Mouse (Mus musculus): Measurements from ENCODE around the gene Psmd4.
"Not testable (repeated sequence)": the region's sequence is repeated elsewhere in the genome, so short reads cannot be mapped to it uniquely, and the experiment has no call there.

Gene Psmd4

DNA sequence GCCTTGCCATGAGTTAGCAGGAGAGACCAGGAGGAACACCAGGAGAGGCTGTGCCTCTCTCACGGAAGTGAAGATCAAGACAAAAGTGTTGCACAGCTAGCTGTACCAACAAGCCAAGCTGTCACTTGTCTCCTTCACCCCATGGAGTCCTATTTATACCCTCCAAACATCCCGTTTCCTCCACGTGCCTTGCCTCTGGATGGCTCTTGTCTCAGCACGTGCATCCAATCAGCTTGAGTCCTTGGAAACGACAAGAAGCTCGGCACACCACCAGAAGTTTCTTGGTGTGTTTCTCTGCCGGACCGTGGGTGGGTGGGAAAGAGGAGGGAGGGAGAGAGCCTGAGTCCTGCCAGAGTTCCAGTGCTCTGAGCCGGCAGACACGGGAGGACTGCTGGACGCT lies 17.9 kb downstream of the Psmd4 start:
- DNase-seq: peak; percentile 30 to 58

DNA sequence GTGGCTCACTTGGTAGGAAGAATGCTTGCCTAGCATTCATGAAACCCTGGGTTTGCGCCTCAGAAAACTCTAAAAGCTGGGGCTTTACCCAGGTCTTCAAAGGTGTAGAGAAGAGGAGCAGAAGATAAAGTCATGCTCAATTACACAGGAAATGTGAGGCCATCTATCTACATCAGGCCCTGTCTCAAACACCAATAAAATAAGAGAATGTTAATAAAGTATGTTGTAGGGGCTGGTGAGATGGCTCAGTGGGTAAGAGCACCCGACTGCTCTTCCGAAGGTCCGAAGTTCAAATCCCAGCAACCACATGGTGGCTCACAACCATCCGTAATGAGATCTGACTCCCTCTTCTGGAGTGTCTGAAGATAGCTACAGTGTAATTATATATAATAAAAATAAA lies 21.5 kb downstream of the Psmd4 start:
- not testable (repeated sequence) for DNase-seq

GRCm38 (mm10) chr3:95018741-95019140 lies 23.7 kb downstream of the Psmd4 start:
- no peak for DNase-seq

DNA sequence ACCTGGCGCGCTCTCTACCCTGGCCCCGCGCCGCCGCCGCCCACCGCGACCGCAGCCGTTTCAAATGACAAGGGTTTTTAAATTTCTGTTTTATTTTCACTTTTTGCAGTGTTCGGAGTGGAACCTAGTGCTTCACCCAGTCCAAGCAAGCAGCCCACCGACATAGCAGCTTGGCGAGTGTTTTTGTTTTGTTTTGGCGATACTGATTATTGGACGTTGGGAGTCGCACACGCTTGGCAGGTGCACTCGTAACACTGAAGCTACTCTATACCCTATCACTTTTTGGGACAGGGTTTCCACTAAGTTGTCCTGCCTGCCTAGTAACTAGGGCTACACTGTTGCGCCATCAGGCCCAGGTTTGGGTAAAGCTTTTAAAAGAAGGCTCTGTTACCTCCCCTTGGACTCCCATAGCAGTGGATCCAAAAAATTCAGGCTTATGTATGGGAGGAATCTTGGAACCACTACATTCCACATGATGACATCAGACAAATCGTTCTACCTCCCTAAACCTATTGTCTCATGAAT lies 25.8 kb downstream of the Psmd4 start:
- DNase-seq: no peak

- DNase-seq: peak; percentile 94 to 96
Measured at GRCm38 (mm10) chr3:95015891-95016531, 26.4 kb downstream of the Psmd4 start.

- peak; percentile 99 for DNase-seq
Measured at GRCm38 (mm10) chr3:95015337-95015872, 27.0 kb downstream of the Psmd4 start, which contains the start of gene Zfp687. Zfp687 (minus strand) TSS chr3:95015448.

DNA sequence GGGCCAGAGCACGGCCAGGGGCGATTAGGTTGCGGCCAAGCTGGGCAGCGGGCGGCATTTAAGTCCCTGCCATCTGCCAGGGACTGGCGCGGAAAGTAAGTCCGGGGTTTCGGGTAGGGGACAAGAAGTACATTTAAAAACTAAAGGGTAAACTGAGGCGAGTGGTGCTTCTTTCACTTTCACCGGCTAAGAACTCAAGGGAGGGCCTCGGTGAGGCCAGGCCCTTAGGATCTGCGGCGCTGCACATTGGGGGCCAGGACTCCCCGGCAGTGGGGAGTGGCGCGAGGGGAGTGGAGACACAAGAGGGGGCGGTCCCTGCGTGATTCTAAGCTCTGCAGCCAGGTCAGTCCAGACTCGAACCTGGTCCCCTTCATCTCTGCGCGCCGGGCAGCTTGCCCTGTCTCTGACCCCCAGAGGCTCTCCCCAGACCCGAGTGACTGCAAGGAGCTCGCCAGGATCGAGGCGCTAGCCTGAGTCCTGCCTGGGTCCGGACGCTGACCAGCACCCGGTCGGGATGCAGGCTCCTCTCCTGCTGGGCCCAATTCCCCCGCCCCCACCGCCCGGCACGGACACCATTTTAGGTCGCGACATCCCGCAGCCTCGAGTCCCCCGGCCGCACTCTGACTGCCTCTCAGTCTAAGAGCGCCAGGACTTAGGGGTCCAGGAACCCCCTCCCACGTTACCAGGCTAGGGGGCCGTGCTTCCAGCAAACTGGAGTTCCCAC lies 27.8 kb downstream of the Psmd4 start:
- DNase-seq: peak; percentile 75 to 84

DNA sequence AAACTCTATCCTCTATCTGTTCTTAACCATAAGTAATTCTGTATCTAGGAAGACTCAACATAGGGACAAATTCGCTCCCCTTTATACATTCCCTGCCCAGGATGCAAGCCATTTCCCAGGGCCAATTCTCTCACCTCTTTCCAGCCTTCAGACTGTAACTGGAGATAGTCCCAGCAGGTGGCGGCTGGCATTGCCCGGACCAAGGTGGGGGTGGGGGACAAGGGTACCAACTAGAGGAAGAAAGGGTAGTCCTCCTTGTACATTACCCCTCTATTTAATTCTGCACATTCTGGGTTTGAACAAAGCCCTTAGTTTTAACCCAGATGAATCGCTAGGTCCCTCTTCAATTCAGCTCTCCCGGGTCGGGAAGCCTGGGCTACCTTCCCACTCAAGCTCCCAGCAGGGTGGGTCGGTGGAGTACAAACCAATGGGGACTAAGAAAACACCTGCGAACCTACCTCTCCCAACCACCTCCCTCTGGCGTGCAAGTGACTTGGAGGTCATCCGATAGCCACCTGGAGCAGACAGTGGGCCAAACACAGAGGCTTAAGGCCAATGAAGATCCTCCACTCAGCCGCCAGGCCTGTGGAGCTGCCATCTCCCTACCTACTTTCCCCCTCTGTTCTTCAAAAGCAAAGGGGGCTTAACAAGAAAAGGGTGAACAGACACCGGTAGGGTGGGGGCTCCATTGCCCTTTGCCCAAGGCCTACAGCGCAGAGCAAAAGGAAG lies 28.6 kb downstream of the Psmd4 start:
- DNase-seq: peak; percentile 45 to 63

GRCm38 (mm10) chr3:95012982-95013381 lies 29.4 kb downstream of the Psmd4 start:
- no peak for DNase-seq

DNA sequence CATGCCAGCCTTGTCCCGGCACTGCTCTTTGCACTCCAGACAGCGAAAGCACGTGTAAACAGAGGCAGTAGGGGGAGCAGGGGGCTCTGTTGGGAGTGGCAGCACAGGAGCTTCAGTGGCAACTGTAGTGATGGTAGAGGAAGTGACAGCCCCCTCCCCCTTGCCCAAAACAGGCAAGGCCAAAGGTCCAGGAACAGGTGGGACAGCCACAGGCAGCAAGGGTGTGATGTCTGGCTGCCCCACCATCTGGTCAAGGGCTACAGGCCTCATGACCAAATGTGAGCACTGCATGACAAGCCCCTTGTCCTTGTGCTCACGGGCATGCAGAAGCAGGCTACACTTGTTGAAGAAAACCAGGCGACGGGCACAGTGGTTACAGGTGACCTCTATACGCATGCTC lies 32.0 kb downstream of the Psmd4 start:
- no peak for DNase-seq

GRCm38 (mm10) chr3:95007706-95008105 lies 34.7 kb downstream of the Psmd4 start:
- no peak for DNase-seq

GRCm38 (mm10) chr3:95005651-95006050 lies 36.8 kb downstream of the Psmd4 start:
- no peak for DNase-seq

GRCm38 (mm10) chr3:95003273-95003672 lies 39.1 kb downstream of the Psmd4 start:
- DNase-seq: no peak

DNA sequence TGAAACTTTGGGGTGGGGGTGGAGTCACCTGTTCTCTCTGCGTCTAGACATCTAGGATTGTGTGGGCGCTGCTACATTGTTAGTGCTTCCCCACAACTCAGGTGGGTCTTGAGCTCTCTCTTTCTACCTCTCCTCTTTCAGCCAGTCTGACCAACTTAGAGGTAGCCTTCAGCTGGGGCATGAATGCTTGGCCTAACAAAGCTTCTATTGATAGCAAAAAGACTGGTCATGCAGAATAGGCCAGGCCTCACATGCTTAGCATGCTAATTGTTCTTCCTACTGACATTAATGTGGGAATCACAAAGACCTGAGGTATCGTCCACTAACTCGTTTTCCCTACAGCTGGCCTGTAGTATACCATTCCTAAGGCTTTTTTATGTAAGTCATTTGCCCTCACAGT lies 39.8 kb downstream of the Psmd4 start:
- no peak for DNase-seq

DNA sequence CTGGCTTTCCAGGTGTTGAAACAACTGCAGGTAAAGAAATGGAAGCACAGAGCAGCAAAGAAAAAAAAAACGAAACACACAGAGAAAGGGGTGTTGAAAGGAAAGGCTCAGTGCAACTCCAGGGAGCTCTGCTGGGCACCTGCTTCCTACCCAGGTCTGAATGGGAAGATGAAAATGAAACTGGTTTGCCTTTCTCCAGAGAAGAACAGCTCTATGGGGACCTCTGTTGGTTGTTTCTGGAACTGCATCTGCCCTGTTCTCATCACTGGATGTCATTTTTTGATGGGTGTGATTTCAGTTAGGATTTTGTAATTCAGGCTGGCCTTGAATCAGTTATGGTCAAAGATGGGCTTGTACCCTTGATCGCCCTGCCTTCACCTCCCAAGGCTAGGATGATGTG lies 45.5 kb downstream of the Psmd4 start:
- DNase-seq: peak; percentile 88

GRCm38 (mm10) chr3:94989159-94989761 lies 53.2 kb downstream of the Psmd4 start:
- peak; percentile 24 to 38 for DNase-seq

DNA sequence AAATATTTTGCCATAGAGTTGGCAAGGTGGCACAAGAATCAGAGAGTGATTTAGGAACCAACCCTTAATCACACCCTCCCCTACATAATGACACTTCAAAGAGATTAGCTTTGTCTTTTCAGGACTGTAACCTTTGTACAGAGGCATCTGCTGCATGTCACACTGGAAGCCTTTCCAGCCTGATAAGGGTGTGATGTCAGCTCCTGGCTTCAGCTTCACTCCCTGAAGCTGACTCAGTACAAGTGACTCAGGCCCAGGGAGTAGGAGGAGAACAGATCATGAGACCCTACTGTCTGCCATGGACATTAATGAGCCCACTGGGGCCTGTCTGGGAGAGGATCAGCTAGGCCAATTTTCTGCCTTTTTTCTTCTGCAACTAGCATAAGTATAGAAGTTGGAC lies 54.8 kb downstream of the Psmd4 start:
- DNase-seq: peak; percentile 49 to 55

- no peak for DNase-seq
Measured at GRCm38 (mm10) chr3:94985513-94985912, 56.9 kb downstream of the Psmd4 start.

DNA sequence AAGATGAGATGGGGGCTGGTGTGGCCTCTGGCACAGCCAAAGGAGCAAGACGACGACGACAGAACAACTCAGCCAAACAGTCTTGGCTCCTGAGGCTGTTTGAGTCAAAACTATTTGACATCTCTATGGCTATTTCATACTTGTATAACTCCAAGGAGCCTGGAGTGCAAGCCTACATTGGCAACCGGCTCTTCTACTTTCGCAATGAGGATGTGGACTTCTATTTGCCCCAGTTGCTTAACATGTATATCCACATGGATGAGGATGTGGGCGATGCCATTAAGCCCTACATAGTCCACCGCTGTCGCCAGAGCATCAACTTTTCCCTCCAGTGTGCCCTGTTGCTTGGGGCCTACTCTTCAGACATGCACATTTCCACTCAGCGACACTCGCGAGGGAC lies 58.1 kb downstream of the Psmd4 start:
- DNase-seq: no peak

Data from kidney, postnatal 4 days (tissue).